Mouse (Mus musculus): ENCODE measurements around the gene Napepld.

DNA sequence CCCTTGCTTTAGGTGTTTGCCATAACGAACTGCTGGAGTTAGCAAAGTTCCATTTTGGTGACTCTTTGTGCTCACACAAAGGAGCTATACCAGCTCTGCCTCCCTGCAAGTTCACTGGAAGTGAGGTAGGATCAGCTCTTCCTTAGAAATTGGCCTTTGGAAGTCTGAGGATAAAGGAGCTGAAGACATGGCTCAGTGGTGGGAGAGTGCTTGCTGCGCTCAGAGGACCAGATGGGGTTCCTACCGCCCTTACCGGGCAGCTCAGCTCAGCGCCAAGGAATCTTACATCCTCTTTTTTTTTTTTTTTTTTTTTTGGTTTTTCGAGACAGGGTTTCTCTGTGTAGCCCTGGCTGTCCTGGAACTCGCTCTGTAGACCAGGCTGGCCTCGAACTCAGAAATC, 44.8 kb upstream of the Napepld start:
- no peak for TF ChIP-seq CTCF (IDR thresholded peaks at IDR 0.05; ENCODE audit: control insufficient read depth, insufficient read depth, insufficient read length)
- TF ChIP-seq USF1 (IDR thresholded peaks at IDR 0.05; ENCODE audit: low read depth) = no peak
- TF ChIP-seq CEBPB (IDR thresholded peaks at IDR 0.05; ENCODE audit: low read depth) = no peak

Data from C2C12 (cell line).